Mouse (Mus musculus) intestine, embryonic 14.5 days (tissue): ENCODE results near the gene Tnk2. TPM values are rescaled to one million over a fixed set of nuclear protein-coding genes. Genes with fewer than 3 reads are reported as not detected.

ENCODE experiments used
- ATAC-seq: fragments of 200-750 bp; cut with Nextera tagmentation; replicated peaks from 2 replicates; pipeline ENCODE4 v1.8.0; 2017; ENCODE audit warnings: low read depth, moderate number of reproducible peaks, moderate TSS enrichment, moderate library complexity; ENCODE audit not compliant: low FRiP score, low TSS enrichment
- DNase-seq: peaks from one replicate; pipeline ENCODE4 v3.0.0-alpha.2; 2018; ENCODE audit warnings: low spot score
- H3K27ac ChIP-seq: fragments of 300-500 bp; sonication (generic); 2 replicates; pipeline ENCODE4 v1.5.1; 2014; ENCODE audit warnings: low read depth, mild to moderate bottlenecking, control low read depth
- H3K27me3 ChIP-seq: fragments of 300-500 bp; sonication (generic); replicated peaks from 2 replicates; pipeline ENCODE4 v1.6.1; 2014; ENCODE audit warnings: low read length, control low read depth; ENCODE audit not compliant: control insufficient read depth, insufficient read depth
- H3K36me3 ChIP-seq: fragments of 300-500 bp; sonication (generic); 2 replicates; pipeline ENCODE4 v1.6.1; 2014; ENCODE audit warnings: low read length, control low read depth; ENCODE audit not compliant: control insufficient read depth, insufficient read depth
- H3K4me1 ChIP-seq: fragments of 300-500 bp; sonication (generic); replicated peaks from 2 replicates; pipeline ENCODE4 v1.6.1; 2014; ENCODE audit warnings: low read length, control low read depth, mixed read lengths; ENCODE audit not compliant: control insufficient read depth, insufficient read depth
- H3K4me2 ChIP-seq: fragments of 300-500 bp; sonication (generic); 2 replicates; pipeline ENCODE4 v1.6.1; 2014; ENCODE audit warnings: low read length
- H3K4me3 ChIP-seq: fragments of 300-500 bp; sonication (generic); 2 replicates; pipeline ENCODE4 v1.5.1; 2014; ENCODE audit warnings: low read depth, low read length, control low read depth, mixed read lengths
- H3K9ac ChIP-seq: fragments of 300-500 bp; sonication (generic); 2 replicates; pipeline ENCODE4 v1.6.1; 2014; ENCODE audit warnings: mild to moderate bottlenecking, low read length
- H3K9me3 ChIP-seq: fragments of 300-500 bp; sonication (generic); 2 replicates; pipeline ENCODE4 v1.6.1; 2016; ENCODE audit warnings: low read length, control low read depth; ENCODE audit not compliant: control insufficient read depth
- WGBS: fragments of 180-500 bp; shearing (Covaris S2); extraction: QIAGEN DNeasy Blood & Tissue Kit; methylation state at CpG from one replicate; pipeline ENCODE4 v1.1.7; 2014; 5-methylcytosine and 5-hydroxymethylcytosine counted together
- polyA plus RNA-seq: library from polyadenylated mRNA; unstranded; fragments of >200 nt; fragmentation: Nextera tagmentation; extraction: Ambion mirVana; gene quantifications from 2 replicates; pipeline ENCODE4 v1.2.1, GENCODE M21; 2014

The Tnk2 gene
- polyA plus RNA-seq, 1 experiment from 2014 or later, result 13.0 TPM

DNA sequence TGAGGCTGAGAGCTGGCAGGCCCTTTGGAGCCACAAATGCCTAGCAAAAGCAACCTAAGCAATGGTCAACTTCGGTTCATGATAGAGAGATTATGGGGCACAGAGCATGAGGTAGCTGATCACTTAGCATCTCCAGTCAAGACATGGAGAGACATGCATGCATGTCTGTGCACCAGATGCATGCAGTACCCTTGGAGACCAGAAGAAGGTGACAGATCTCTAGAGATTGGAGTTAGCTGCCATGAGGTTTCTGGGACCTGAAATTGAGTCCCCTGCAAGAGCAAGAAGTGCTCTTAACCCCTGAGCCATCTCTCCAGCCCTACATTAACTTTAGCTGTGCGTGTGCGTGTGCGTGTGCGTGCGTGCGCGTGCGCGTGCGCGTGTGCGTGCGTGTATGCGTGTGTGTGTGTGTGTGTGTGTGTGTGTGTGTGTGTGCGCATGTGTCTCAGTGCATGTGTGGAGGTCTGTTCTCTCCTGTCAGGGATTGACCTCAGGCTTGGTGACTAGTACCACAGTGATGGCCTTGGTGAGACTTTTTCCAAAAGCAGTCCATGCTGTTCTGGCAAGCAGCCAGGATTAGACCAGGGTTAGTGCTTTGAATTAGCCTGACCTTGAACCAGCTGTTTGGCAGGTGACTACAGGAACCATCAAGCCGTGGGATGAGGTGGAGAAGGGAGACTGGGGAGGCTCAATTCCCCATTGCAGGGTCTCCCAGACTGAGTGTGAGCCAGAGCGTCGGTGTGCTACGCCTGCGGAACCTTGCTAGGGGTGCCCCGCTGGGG is 54.2 kb downstream of the Tnk2 start:
- H3K27ac ChIP-seq, result no peak overlapping the region
- ATAC-seq (peak; percentile 45; the same call in 1 of the 2 replicates), DNase-seq (peak; percentile 50)
- H3K9ac ChIP-seq, result no peak overlapping the region
- no peaks in the 10 kb centered on the region for H3K36me3 ChIP-seq
- H3K27me3 ChIP-seq, result no peaks in the 10 kb centered on the region
- no peaks in the 10 kb centered on the region for H3K9me3 ChIP-seq
- no peak overlapping the region for H3K4me2 ChIP-seq
- 0 out of 2 replicates have a peak, but pooled peaks cover 6% of the 10 kb centered on the region for H3K4me1 ChIP-seq
- no peak overlapping the region for H3K4me3 ChIP-seq
- WGBS, result 88% methylated on average over 20 of the region's 22 CpGs

- Histone ChIP-seq H3K4me2 (no peak overlapping the region), H3K9me3 (no peaks in the 10 kb centered on the region), H3K27me3 (no peaks in the 10 kb centered on the region), H3K4me3 (no peak overlapping the region), H3K9ac (no peak overlapping the region), H3K27ac (no peak overlapping the region), H3K4me1 (0 out of 2 replicates have a peak, but pooled peaks cover 6% of the 10 kb centered on the region), H3K36me3 (no peaks in the 10 kb centered on the region)
- DNase-seq, result peak; percentile 48
- ATAC-seq, result no peak
- 41% methylated on average over 7 of the region's 7 CpGs for WGBS
Observed at GRCm38 (mm10) chr16:32698550-32698949, 54.9 kb downstream of the Tnk2 start.

DNA sequence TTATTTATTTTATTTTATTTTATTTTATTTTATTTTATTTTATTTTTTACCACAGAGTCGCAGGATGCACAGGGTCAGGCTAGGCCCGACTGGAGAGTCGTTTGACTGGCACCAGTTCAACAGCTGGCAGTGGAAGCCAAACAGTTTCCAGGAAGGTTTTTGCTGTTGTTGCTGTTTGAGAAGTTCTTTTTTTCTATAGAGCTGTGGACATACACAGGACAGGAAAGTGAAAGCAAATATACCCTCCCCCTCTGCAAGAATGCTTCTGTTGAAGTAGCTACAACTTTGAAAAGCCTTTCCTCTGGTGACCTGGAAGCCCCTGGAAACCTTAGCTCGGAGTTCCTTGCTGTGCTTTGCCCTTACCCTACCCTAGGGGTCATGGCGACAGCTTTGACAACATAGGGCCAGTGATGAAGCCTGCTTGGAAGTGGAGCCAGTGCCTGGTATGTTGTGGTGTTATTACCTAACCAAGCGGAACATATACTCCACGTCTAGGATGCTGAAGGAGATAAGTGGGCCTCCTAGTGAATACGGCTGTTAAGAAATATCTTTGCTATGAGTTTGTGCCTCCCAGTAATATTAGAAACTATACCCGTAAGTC is 59.7 kb downstream of the Tnk2 start:
- 0 out of 2 replicates have a peak, but pooled peaks cover 4% of the 10 kb centered on the region for H3K9me3 ChIP-seq
- no peak overlapping the region for H3K9ac ChIP-seq
- DNase-seq (no peak), ATAC-seq (no peak)
- WGBS, result 70% methylated on average over 9 of the region's 9 CpGs
- H3K4me3 ChIP-seq, result no peak overlapping the region
- no peak overlapping the region for H3K27ac ChIP-seq
- no peak overlapping the region for H3K4me2 ChIP-seq
- H3K4me1 ChIP-seq, result peaks cover 18% of the 10 kb centered on the region
- H3K27me3 ChIP-seq, result no peaks in the 10 kb centered on the region
- no peaks in the 10 kb centered on the region for H3K36me3 ChIP-seq

DNA sequence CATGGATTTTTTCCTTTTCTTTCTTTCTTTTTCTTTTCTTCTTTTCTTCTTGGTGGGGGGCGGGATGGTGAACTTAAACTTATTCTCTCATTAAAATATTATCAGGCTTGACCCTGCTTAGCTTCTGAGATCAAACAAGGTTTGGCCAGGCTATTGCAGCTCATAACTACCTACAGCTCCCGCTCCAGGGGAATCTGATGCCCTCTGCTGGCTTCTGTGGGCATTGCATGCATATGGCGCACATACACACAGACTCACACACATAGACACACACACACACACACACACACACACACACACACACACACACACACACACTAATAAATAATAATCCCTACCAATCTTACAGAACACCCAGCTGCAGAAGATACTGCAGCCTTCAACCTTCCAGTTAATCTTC is 61.9 kb downstream of the Tnk2 start:
- H3K9ac ChIP-seq, result no peak overlapping the region
- no peak overlapping the region for H3K4me3 ChIP-seq
- no peak overlapping the region for H3K4me2 ChIP-seq
- no peaks in the 10 kb centered on the region for H3K36me3 ChIP-seq
- ATAC-seq (no peak), DNase-seq (no peak)
- 96% methylated on average over 3 of the region's 3 CpGs for WGBS
- H3K9me3 ChIP-seq, result 0 out of 2 replicates have a peak, but pooled peaks cover 4% of the 10 kb centered on the region
- peaks cover 17% of the 10 kb centered on the region for H3K4me1 ChIP-seq
- H3K27me3 ChIP-seq, result no peaks in the 10 kb centered on the region
- no peak overlapping the region for H3K27ac ChIP-seq

GRCm38 (mm10) chr16:32707111-32707823 is 63.6 kb downstream of the Tnk2 start:
- H3K4me3 ChIP-seq, result no peak overlapping the region
- H3K36me3 ChIP-seq, result no peaks in the 10 kb centered on the region
- WGBS, result 51% methylated on average over 17 of the region's 17 CpGs
- H3K27me3 ChIP-seq, result no peaks in the 10 kb centered on the region
- H3K9ac ChIP-seq, result no peak overlapping the region
- H3K4me1 ChIP-seq, result peaks cover 17% of the 10 kb centered on the region
- peak overlapping the region; percentile 67 for H3K27ac ChIP-seq
- ATAC-seq, result no peak
- H3K9me3 ChIP-seq, result 0 out of 2 replicates have a peak, but pooled peaks cover 4% of the 10 kb centered on the region
- H3K4me2 ChIP-seq, result no peak overlapping the region
- no peak for DNase-seq

DNA sequence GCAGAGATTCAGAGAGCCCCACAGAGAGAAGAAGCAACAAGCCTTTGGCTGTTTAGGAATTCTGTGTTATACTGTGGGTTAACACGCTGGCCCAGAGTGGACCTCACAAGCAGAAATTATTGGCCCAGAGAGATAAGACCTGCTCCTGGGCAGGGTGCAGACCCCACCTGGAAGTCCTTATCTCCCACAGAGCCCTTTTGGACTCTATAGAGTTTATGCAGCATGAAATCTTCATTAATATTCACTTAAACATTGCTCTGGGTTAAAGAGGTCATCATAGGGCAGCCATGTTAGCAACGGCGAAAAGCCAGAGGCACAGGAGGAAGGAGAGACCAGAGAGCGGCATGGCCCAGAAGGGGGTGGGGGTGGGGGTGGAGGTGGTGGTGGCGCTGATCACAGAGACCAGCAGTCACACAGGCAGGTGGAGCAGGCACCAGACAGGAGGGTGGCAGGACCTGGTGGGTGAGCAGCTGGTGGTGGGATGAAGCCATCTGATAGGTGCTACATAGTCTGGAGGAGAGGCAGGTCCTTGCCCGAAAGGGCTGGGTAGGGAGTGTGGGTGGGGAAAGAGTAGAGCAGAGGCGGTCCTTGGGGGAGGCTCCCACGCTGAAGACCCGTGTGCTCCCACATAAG is 64.3 kb downstream of the Tnk2 start:
- peak; percentile 80 for ATAC-seq
- DNase-seq, result peak; percentile 57
- WGBS, result 30% methylated on average over 9 of the region's 9 CpGs
- H3K4me3 ChIP-seq, result no peak overlapping the region
- H3K4me1 ChIP-seq, result peaks cover 17% of the 10 kb centered on the region
- H3K9ac ChIP-seq, result no peak overlapping the region
- H3K36me3 ChIP-seq, result no peaks in the 10 kb centered on the region
- H3K9me3 ChIP-seq, result 0 out of 2 replicates have a peak, but pooled peaks cover 4% of the 10 kb centered on the region
- H3K4me2 ChIP-seq, result peak overlapping the region; percentile 40
- H3K27me3 ChIP-seq, result no peaks in the 10 kb centered on the region
- H3K27ac ChIP-seq, result peak overlapping the region; percentile 67

DNA sequence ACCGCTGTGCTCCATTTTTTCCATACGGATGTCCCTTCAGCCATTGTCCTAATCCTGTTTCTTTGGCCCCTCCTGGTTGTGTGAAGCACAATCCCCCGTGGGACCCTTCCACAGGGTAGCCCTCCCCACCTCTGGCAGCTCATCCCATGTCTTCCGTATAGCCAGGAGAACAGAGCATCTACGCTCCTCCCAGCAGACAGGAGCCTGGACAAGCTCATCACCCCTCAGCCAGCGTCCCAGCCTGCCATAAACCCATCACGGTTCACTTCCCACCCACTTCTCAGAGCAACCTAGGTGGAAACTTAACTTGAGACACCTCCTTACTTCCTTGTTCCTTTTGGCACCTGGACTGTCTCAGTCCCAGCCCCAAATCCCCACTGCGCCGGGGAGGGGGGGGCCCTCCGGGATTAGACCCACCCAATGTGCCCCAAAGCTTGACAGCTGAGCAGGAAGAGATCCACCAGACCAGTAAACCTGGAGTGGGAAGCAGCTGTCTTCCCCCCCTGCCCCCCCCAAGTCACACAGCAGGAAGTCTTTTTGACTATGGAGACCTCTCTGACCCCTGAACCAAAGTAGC is 64.9 kb downstream of the Tnk2 start:
- H3K9me3 ChIP-seq, result 0 out of 2 replicates have a peak, but pooled peaks cover 4% of the 10 kb centered on the region
- peak overlapping the region; percentile 67 for H3K27ac ChIP-seq
- H3K4me2 ChIP-seq, result peak overlapping the region; percentile 40
- H3K27me3 ChIP-seq, result no peaks in the 10 kb centered on the region
- peak; percentile 64 for DNase-seq
- H3K36me3 ChIP-seq, result no peaks in the 10 kb centered on the region
- ATAC-seq, result peak; percentile 67
- 32% methylated on average over 9 of the region's 10 CpGs for WGBS
- H3K9ac ChIP-seq, result no peak overlapping the region
- no peak overlapping the region for H3K4me3 ChIP-seq
- peaks cover 17% of the 10 kb centered on the region for H3K4me1 ChIP-seq

- WGBS, result 86% methylated on average over 8 of the region's 8 CpGs
- H3K4me1 ChIP-seq, result peaks cover 17% of the 10 kb centered on the region
- ATAC-seq, result no peak
- no peak overlapping the region for H3K4me2 ChIP-seq
- DNase-seq, result no peak
- H3K36me3 ChIP-seq, result no peaks in the 10 kb centered on the region
- no peak overlapping the region for H3K9ac ChIP-seq
- H3K27me3 ChIP-seq, result no peaks in the 10 kb centered on the region
- H3K9me3 ChIP-seq, result 0 out of 2 replicates have a peak, but pooled peaks cover 4% of the 10 kb centered on the region
- H3K27ac ChIP-seq, result peak overlapping the region; percentile 67; the same call in 1 of the 2 replicates
- H3K4me3 ChIP-seq, result no peak overlapping the region
Observed at GRCm38 (mm10) chr16:32709116-32709515, 65.4 kb downstream of the Tnk2 start.
